Mouse (Mus musculus): ENCODE data around the gene Sec14l5. TPM values are rescaled to one million over a fixed set of nuclear protein-coding genes. Genes with fewer than 3 reads are reported as not detected.

The Sec14l5 gene
- total RNA-seq (2021): under 1 TPM; 0.06 to 0.07 TPM
- long read RNA-seq, experiment 1: 0 reads
- long read RNA-seq, experiment 2: 0 reads

DNA sequence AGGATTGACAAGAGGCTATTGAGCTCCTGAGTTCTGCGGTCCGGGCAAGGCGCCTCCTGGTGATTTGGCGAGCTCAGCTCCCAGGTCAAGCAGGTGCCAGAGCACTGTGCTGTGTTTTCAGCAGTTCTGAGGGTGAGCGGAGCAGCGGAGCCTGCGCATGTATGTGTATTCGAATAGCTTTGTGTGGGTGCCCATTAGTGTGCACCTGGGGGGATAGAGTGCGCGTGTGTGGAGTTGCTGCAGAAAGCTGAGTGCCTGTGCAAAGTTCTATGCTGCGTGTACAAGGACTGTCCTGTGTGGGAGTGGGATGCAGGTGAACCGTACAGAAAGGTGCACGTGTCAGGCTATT is at the start of gene Sec14l5:
Sec14l5 (plus strand) TSS at position 73 of the 349 bp plus-strand sequence.
- no peak for DNase-seq (ENCODE audit: low spot score in 2 of 2)

DNA sequence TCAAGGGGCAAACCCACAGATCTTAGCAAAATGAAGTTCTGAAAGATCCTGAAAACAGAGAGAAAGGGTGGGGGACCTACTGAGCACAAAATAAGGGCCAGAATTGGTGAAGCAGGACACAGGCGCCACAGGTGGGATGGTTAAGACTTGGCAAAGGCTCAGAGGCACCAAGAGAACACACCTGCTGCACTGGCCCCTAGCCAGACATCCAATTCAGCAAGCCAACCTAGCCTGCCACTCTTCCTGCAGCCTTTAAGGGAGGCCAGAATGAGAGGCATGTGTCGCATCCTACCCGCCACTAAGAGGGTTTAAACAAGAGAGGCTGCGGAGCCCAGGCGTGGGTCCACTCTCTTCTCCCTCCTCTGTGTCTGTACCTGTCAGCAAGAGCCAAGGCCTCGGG is 45.9 kb upstream of the Sec14l5 start:
- no peak for DNase-seq (ENCODE audit: low spot score in 2 of 2)

DNA sequence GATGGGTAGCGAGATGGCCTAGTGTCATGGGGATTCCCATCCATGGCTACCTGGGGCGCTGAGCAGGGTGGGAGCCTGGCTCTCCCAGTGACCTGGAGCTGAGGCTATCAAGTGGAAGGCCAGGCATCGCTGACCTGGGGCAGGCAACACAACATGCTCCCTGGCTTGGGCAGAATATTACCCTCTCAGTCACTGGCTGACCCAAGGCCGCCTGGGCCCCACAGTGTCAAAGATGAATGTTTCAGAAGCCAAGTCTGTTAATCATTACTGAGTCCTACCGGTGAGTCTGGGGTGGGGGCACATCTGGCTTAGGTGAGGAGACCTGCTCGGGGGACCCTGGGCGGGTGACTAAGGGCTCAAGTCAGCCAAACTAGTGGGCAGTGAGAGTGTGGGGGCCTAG is 37.0 kb upstream of the Sec14l5 start:
- DNase-seq (ENCODE audit: low spot score in 2 of 2): no peak

DNA sequence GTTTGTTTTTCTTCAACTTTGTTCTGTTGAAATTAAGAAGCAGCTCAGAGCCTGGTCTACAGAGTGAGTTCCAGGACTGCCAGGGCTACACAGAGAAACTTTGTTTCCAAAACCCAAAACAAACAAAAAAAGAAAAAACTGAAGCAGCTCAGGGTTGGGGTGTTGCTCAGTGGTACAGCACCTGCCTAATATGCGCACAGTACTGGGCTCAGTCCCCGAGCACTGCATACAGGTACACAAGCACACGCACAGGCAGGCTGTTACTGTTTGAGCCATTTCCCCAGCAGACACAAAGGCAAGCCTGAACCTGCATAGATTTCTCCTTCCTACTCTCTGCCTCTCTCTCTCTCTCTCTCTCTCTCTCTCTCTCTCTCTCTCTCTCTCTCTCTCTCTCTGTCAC is 35.9 kb upstream of the Sec14l5 start:
- no peak for DNase-seq (ENCODE audit: low spot score in 2 of 2)

DNA sequence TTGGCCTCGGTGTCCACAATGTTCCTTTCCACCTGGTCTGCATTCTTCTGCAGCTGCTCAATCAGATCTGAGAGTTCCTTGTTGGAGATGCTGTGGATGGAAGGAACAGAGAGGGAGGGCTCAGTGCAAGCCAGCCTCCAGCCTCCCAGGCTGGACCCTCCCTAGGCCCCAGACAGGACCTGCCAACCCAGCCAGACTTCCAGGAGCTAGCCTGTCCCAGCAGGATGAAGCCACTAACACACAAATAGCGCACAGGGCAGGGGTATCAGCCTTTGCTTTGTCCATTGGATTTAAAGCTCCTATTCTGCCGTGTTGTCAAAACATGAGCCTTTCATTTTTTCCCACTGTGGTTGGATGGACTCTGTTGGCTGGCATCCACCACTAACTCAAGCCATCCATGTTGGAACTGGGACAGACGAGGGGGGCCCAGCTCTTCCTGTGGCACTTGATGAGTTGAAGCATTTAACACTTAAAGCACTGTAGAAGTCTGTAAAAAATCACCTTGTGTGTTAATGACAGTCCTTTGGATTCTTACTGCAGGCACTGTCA is 33.8 kb upstream of the Sec14l5 start:
- DNase-seq (ENCODE audit: low spot score in 2 of 2): no peak

DNA sequence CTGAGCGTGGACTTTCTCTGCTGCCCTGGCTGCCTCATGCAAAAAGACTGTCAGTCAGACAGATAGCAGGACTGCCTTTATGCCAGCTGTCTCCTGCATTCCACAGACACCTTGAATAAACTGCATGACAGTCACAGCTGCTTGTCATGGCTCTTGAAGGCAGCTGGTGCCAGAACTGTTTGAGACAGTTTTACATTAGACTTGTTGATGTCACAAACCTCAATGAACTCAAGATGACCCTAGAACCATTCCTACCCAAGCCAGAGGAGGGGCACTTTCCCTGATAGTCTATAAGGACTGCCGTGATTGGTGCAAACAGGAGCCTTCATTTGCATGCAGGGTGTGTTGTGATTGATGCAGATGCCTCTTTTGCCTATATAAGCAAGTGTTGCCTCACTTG is 33.3 kb upstream of the Sec14l5 start:
- DNase-seq (ENCODE audit: low spot score in 2 of 2): no peak

DNA sequence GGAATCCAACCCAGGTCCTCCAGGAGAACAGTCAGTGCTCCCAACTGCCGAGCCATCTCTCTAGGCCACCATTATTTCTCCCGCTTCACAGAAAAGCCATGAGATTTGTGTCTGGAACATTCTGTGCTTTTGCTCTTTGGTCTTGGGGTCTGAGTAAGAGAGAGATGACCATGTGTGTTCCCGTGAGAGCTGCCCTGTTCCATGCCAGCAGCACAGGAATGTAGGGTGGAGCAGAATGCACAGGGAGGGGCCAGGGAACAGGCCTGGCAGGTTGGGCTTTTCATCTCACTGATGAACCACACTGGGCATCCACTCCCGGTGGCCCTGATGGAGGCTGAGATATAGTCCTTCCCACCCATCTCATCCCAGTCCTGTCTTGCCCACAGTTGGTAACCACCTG is 27.5 kb upstream of the Sec14l5 start:
- no peak for DNase-seq (ENCODE audit: low spot score in 2 of 2)

DNA sequence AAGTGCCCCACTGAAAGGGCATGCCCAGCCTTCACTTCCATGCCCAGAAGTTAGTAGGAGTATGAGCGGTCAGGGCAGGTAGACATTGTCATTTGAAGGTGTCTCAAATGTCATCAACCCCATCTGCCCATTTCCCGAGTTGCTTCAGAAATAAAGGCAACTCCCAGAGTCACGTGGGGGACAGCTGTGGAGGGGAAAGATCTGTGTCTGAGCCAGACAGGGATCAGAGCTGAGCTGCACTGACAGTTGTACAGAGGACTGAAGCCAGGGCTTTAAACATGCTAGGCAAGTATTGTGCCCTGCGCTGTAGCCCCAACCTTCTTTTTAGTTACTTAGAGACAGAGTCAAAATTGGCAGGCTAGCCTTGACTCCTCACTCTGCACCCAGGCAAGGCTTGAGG is 27.1 kb upstream of the Sec14l5 start:
- DNase-seq (ENCODE audit: low spot score in 2 of 2): no peak

DNA sequence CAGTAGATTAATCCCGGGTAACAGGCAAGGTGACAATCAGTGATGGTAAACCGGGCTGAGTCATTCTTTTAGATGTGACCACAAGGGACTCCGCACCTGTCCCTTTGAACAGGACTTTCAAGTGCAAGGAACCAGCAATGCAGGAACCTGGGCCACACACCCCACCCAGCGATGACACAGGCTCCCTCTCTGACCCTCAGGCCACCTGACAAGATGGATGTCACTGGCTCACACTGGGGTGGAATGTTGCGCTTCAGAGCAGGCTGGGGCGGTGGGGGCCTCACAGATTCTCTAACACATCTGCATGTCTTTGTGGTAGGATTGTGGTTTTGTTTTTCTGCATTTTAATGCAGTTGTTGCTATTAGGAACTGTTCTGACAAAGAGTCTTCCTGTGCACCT is 23.4 kb upstream of the Sec14l5 start:
- DNase-seq (ENCODE audit: low spot score in 2 of 2): no peak

DNA sequence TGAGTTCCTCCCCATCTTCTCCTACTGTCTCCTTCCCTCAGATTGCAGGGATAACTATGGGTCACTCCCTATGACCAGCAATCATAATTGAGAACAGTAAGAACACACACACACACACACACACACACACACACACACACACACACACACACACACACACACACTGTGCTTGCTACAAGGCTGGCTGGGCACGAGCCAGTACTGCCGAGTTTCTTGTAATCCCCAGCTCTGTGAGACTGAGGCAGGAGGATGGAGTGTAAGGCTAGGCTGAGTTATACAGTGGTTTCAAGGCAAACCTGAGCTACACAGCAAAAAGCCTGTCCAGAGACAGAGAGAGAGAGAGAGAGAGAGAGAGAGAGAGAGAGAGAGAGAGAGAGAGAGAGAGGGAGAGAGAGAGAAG is 16.7 kb upstream of the Sec14l5 start:
- no peak for DNase-seq (ENCODE audit: low spot score in 2 of 2)

DNA sequence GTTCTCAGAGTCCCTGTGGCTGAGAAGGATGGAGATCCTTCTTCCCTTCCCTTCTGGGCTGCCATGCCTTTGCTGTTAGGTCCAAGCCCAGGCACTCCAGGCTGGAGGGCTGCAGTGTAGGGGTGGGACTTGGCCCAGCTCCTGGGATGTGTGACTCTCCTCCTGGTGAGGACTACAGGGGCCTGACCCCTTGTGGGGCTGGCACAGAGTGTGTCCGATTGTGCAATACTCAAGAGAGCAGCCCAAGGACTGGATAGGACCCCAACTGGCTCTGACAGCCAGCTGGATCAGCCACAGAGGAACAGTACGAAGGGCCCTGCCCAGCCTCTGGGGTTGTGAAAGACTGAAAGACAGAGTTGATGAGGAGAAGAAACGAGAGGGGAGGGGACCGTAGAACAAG is 16.1 kb upstream of the Sec14l5 start:
- DNase-seq (ENCODE audit: low spot score in 2 of 2): peak in 1 of 2 experiments; percentile 65

DNA sequence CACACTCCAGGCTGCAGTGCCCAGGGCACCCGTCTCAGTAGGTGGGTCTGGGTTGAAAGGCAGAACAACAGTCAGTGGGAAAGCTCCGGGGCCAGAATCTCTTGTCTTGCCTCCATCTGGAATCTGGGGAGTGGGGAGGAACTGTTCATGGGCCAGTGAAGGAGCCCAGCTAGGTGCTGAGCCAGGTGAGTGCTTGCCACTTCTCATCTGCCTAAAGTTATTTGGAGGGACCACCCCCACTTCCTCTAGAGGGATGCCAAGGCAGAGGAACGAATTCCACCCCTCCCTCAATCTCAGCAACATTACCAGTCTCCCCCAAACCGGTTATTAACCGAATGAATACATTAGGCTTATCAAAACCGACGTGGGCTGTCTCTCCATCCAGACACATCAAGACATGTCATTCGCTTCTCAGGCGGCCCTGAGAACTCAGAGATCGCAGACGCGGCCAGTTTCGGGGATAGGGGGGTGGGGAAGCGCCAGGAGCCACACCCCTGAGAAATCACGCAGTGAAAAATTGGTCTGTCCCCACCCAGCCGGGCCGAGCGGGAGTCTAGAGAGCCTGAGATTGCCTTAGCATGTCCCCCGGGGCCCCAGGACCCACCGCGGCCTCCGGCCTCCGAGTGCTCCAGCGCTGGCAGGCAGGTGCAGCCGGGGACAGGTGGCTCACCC is 15.5 kb upstream of the Sec14l5 start:
- no peak for DNase-seq (ENCODE audit: low spot score in 2 of 2)

DNA sequence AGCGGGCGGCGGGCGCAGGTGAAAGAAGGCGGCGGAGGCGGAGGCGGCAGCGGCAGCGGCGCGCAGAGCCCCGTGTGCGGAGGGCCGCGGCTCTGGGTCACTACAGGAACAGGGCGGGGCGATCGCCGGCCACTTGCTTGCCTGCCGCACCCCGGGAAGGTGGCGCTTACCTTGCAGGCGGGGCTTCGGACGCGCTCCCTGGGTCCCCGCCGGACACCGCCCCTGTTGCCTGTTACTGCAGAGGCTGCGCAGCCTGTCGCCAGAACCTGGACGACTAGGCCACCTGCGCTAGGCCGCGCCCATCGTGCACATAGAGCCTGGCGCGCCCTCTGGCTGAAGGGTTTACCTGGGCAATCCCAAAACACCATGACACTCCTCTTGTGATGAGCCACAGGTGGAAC is 14.5 kb upstream of the Sec14l5 start, which contains the start of gene Ppl:
Ppl (minus strand) TSS at position 21 of the 401 bp plus-strand sequence.
- peak; percentile 33 to 51 for DNase-seq (ENCODE audit: low spot score in 2 of 2)

DNA sequence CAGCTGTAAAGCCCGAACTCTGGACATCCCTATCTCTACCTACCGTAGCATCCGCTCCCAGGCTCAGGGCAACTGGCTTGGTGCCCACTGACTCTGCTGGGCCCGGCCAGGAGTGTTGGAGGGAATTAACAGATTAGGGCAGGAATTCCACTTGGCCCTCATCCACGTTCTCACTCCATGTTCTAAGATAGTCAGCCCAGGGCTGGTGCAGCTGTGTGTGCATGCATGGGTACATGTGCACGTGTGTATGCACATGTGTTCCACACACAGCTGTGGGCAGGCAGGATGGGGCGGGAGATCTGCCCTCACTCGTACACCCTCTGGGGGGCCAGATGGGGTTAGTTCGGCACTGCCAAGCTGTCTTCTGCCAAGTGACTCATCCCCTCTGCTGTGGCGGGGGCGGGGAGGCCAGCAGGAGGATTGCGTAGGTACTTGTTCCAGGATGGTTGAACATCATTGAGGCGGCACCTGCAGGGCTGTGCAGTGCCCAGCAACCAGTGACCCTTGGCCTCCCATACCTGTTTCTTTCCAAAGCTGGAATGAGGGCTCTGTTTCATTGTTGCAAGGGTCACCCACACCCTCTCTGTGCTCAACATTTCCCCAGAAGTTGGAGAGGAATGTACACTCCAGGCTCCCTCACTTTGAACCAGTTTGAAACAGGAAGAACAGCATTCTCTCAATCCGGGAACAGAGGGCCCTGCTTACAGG is 12.1 kb upstream of the Sec14l5 start:
- DNase-seq (ENCODE audit: low spot score in 2 of 2): peak; percentile 46 to 61

DNA sequence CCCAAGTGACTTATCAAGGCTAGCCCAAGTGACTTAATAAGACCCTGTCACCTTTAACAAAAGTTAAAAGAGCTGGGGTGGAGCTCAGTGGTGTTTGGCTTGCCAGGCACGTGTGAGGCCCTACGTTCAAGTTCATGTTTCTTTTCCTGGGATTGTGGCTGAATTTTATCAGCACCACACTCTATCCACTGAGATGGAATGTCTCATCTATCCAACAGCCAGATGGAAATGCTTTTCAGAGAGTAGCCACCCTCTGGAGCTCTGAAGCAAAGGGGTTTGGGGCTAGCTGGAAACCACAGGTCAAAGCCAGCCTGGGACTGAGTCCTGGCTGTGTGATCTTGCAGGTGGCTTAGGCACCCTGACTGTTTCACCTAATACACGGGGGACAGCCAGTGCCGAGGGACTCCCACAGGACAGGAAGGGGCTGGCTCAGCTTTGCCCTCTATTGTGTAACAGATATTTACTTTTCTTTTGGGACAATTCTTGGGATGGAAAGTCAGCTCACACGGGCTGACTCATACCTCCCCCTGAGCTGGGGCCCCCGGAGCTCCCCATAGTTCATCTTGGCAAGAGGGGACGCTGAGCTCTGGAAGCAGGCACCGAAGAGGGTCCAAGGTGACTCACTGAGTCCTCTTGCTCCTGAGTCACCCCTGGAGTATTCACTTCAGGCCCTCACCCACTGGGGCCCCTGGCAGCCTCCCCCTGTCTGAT is 11.2 kb upstream of the Sec14l5 start:
- peak in 1 of 2 experiments; percentile 25 for DNase-seq (ENCODE audit: low spot score in 2 of 2)

DNA sequence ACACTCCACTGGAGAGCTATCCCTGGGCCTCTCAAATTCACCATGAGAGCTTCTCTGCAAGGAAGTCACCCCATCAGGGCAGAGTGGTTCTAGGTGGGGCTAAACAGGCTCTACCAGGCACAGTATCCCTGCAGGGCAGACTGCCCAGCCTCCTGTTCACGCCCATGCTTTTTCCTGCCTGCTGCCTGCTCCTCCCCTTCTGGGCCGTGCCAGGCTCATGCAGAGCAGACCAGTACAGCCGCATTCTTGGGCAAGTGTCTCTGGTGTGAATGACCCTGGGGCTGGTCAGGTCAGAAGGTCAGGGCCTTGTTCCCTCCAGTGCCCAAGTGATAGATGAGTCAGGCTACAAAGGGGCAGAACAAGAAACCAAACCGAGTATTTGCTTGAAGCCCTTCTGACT is 10.4 kb upstream of the Sec14l5 start:
- peak; percentile 57 to 67 for DNase-seq (ENCODE audit: low spot score in 2 of 2)

DNA sequence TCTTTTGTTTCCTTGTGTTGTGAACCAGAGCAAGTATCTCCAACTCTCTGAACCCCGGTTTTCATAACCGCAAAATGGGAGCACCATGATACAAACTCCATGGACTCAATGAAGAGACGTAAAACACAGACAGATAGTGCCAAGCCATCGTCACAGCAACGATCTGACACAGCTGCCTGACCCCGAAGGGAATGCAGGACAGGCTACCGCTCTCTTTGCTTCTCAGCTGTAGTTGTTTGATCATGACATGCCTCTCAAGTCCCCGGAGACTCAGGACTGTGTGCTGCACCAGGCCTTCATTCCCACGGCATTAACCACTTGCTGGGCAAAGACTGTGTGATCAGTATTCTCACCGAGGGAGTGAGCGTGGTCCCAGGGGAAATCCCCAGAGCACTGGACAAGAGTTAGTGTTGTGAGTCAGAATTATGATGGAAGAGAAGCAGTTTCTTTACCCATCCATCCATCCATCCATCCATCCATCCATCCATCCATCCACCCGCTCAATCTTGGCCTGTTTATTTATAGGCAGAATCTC is 9.8 kb upstream of the Sec14l5 start:
- DNase-seq (ENCODE audit: low spot score in 2 of 2): no peak

DNA sequence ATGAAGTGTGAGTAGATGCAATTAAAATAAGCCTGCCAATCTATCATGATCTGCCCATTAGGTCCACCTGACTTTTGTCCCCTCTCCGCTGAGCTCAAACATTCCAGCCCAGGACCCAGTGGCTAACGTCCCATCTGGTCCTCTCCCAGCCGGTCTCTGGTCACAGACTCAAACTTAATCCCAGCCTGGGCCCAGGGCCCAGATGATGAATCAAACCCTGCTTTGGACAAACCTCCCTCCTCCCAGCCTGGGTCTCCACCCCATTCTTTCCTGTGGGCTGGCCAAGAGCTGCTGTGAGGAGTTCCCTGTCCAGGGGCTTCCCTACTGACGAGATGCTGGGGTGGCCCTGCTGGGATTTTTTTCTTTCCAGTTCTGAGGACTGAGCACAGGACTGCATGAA is 7.2 kb upstream of the Sec14l5 start:
- no peak for DNase-seq (ENCODE audit: low spot score in 2 of 2)

DNA sequence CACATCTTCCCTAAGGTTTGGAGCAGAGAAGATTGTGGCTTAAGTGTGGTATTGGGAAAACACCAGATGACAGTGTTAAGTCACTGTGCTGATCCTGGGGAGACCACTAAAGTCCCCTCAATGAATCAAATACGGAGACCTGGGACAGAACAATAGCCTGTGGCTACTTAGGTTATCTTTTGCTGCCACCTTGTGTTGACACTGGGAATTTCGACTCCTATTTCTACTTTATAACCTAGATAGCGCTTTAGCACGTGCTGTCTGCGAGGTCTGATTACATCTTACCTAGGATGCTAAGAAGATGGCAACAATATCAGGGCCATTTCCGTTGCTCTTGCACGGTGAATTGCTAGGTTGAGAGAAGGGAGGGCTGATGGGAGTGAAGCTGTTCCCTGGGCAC is 1.3 kb upstream of the Sec14l5 start:
- peak; percentile 65 to 81 for DNase-seq (ENCODE audit: low spot score in 2 of 2)

DNA sequence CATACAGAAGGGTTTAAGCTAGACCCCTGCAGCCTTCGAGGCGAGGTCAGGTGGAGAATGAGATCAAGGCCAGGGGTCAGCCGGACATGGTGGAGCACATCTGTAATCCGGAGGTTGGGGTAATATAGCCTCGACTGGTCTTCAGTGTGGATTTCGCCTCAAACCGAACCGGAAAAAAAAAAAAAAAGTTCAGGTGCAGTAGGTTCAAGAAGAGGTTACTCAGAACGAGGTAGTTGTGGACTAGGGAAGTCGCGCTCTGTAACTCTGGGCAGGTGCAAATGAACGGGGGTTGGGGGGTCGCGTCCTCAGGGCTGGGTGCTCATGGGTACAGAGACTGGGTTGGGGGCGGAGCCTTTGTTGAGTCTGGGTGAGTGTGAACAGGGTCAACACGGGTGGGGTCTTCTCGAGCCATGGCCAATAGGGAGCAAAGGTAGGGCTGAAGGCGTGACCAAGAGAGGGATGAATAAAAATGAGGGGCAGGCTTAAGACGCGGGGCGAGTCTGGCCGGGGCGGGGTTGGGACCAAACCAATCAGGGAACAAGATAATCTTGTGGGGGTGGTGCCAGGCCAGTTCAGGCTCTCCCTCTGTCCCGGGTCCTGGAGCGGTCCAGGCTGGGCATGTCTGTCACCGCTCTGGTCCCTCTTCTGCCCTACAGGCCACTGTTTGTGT is 407 bp upstream of the Sec14l5 start:
- peak; percentile 55 to 61 for DNase-seq (ENCODE audit: low spot score in 2 of 2)

DNA sequence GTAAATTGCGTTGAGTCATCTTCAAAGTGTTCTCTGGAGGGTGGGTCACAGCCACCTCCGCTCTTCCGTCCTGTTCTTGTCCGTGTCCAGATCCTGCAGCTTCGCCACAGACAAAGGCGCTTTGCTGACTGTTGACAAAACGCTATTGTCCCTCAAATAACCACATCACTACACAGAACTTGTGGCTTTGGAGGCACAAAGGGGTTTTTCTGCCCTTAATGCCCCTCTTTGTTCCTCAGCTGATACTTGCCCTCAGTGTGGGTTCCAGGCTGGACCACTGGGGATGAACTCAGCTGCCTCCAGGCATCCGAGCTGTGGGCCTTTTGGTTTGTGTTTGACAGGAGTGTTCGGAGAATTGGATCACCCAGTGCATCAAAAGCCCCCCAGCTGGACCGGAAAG is 3.6 kb downstream of the Sec14l5 start:
- no peak for DNase-seq (ENCODE audit: low spot score in 2 of 2)

All from adrenal gland, adult 18-20 months (tissue).